Mouse (Mus musculus) C2C12 (cell line): ENCODE results near the gene Plpp2.

ENCODE experiments used
- CEBPB ChIP-seq: IDR thresholded peaks from one replicate; pipeline ENCODE4 v1.6.1; 2011; ENCODE audit warnings: low read depth, mild to moderate bottlenecking, control low read depth, moderate library complexity
- CTCF ChIP-seq: IDR thresholded peaks from one replicate; pipeline ENCODE4 v1.5.1; 2011; ENCODE audit not compliant: control insufficient read depth, insufficient read depth, insufficient read length
- MAX ChIP-seq: IDR thresholded peaks from one replicate; pipeline ENCODE4 v1.6.1; 2011; ENCODE audit warnings: mild to moderate bottlenecking, control low read depth
- MYOD1 ChIP-seq: IDR thresholded peaks from one replicate; pipeline ENCODE4 v1.6.1; 2011; ENCODE audit warnings: low read depth; ENCODE audit not compliant: control insufficient read depth, insufficient read length
- MYOG ChIP-seq: IDR thresholded peaks from one replicate; pipeline ENCODE4 v1.6.1; 2011; ENCODE audit not compliant: control insufficient read depth, insufficient read length; ENCODE audit errors: extremely low read depth
- USF1 ChIP-seq: IDR thresholded peaks from one replicate; pipeline ENCODE4 v1.6.1; 2011; ENCODE audit warnings: low read depth, mild to moderate bottlenecking, control low read depth, moderate library complexity

DNA sequence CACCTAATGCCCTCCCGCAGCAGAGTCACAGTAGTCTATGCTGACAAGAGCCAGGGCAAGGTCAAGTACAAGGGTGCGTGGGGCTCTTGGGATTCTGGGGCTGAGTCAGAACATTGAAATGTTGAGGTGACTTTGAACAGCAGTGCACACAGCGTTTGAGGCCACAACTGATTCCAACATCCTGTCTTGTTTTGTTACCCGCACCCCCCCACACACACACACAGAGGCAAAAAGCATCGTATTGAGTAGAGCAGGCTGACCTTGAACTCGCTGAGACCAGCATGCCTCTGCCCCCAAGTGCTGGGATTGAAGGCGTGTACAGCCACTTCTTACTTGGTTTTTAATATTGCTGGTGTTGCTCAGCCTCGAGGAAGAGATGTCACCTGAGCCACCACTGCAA lies 40.8 kb upstream of the Plpp2 start:
- no peak for TF ChIP-seq CTCF
- TF ChIP-seq MYOD1, result no peak
- no peak for TF ChIP-seq CEBPB
- no peak for TF ChIP-seq MAX
- no peak for TF ChIP-seq USF1
- TF ChIP-seq MYOG, result no peak
